Mouse (Mus musculus) gastrocnemius, adult 2 months (tissue): Measurements from ENCODE around the gene Kitl. TPM values are rescaled to one million over a fixed set of nuclear protein-coding genes. Genes with fewer than 3 reads are reported as not detected.

ENCODE experiments used
- DNase-seq: peaks from one replicate; pipeline ENCODE4 v3.0.0; 2022
- H3K27ac ChIP-seq: fragments of 200-600 bp; 2 replicates; pipeline ENCODE4 v1.8.1; 2022; ENCODE audit warnings: mild to moderate bottlenecking
- H3K4me3 ChIP-seq: fragments of 200-600 bp; 2 replicates; pipeline ENCODE4 v1.8.1; 2022; ENCODE audit warnings: mild to moderate bottlenecking, moderate library complexity
- CTCF ChIP-seq: fragments of 200-600 bp; IDR thresholded peaks from 2 replicates; pipeline ENCODE4 v1.8.1; 2022; ENCODE audit warnings: antibody characterized with exemption, mild to moderate bottlenecking, moderate library complexity
- intact Hi-C: fragments of 180-260 bp; cut with DNase I; formaldehyde crosslinking; loops from one replicate; pipeline ENCODE4 v1.15.1; 2025
- total RNA-seq, 2 experiments: library from RNA; stranded (reverse); gene quantifications; 2 replicates each; pipeline ENCODE4 v1.2.3; 2021

Gene Kitl
- total RNA-seq, 2 experiments from 2014 or later, result 18.5 to 30.7 TPM

GRCm38 (mm10) chr10:100016326-100016709, 888 bp downstream of the Kitl start:
- Histone ChIP-seq H3K27ac (peak overlapping the region; percentile 84), H3K4me3 (peak overlapping the region; percentile 77)
- intact Hi-C loops, result loop anchor here (5.0 kb wide), 2 partner anchors 146 to 374 kb away; no protein-coding TSS in a partner anchor
- peak; percentile 25; the same call in 1 of the 2 replicates for TF ChIP-seq CTCF
- DNase-seq, result peak; percentile 63

GRCm38 (mm10) chr10:100016941-100017770, 1.7 kb downstream of the Kitl start:
- no peak for DNase-seq
- intact Hi-C loops, result loop anchor here (5.0 kb wide), 2 partner anchors 145 to 375 kb away; no protein-coding TSS in a partner anchor
- H3K27ac ChIP-seq, result peak overlapping the region; percentile 84
- H3K4me3 ChIP-seq, result peak overlapping the region; percentile 77
- no peak for TF ChIP-seq CTCF

- H3K4me3 ChIP-seq, result peak overlapping the region; percentile 77
- intact Hi-C loops, result loop anchor here (5.0 kb wide), 2 partner anchors 145 to 375 kb away; no protein-coding TSS in a partner anchor
Observed at GRCm38 (mm10) chr10:100017771-100018070, 2.3 kb downstream of the Kitl start.

GRCm38 (mm10) chr10:100018493-100018892, 3.1 kb downstream of the Kitl start:
- H3K27ac ChIP-seq, result peak overlapping the region; percentile 84
- H3K4me3 ChIP-seq, result peak overlapping the region; percentile 77
- DNase-seq, result no peak
- peak; percentile 8; the same call in 1 of the 2 replicates for TF ChIP-seq CTCF
- intact Hi-C loops, result loop anchor here (5.0 kb wide), 2 partner anchors 144 to 376 kb away; no protein-coding TSS in a partner anchor

More at GRCm38 (mm10) chr10:100017771-100018070, 2.3 kb downstream of the Kitl start:
- peak overlapping the region; percentile 84 for H3K27ac ChIP-seq
- no peak for DNase-seq
- TF ChIP-seq CTCF, result no peak

DNA sequence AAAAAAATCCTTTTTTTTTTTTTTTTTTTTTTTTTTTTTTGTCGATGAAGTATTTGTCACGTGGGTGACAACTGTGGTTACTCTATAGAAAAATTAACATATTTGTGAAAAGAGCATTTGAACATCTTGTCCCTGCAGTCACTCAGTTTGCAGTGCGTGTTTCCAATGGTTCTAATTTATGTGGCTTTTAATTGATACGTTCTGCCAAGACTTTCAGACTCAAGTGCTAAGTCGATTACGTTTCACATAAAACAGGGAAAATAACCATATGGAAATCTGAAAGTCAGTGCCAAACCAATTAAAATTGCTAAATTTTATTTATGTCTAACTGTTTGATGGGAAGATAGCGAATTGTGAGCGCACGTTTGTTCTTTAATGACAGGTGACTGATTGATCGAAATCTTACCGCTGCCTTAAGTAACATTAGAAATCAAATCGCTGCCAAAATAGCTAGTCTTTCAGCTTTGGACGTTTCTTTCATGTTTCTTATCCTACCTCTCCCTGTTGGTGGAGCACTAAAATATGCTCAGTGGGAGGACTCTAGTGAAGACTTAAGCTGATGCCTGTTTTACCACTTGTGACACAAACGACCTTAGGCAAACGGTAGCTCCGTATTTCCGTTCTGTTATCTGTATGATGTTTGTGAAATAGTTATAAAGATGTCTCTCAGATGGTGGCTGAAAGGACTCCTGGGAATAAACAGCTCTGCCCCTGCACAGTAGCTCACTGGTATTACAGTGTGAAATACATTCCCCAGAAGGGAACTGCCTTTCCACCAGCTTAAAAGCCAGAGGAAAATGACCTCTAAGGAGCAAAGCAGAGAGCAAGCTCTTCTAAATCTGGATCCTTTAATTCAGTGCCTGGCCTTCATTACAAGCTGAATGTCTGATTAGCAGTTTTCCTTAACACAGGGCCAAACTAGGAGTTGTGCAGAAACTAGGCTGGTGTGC, 4.1 kb downstream of the Kitl start:
- TF ChIP-seq CTCF, result no peak
- DNase-seq, result no peak
- peak overlapping the region; percentile 67 for H3K27ac ChIP-seq
- H3K4me3 ChIP-seq, result peak overlapping the region; percentile 77
- intact Hi-C loops, result loop anchor here (5.0 kb wide), 2 partner anchors 143 to 377 kb away; no protein-coding TSS in a partner anchor

- intact Hi-C loops, result no loop called here
- peak overlapping the region; percentile 34 for H3K4me3 ChIP-seq
- no peak for TF ChIP-seq CTCF
- DNase-seq, result no peak
- no peak overlapping the region for H3K27ac ChIP-seq
Observed at GRCm38 (mm10) chr10:100022090-100022834, 6.8 kb downstream of the Kitl start.

DNA sequence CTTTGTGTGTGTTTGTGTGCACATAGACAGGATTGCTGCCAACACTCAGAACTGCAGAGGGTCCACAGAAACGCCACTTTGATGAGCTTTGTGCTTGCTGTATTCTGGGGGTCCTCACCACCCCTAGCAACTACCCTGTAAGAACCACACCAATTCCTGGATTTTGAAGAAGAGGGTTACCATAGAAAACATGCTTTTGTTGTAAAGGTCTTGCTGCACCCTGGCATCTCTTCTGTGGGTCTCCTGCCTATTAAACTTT, 7.3 kb downstream of the Kitl start:
- no peak for DNase-seq
- TF ChIP-seq CTCF, result no peak
- H3K27ac ChIP-seq, result no peak overlapping the region
- intact Hi-C loops, result no loop called here
- H3K4me3 ChIP-seq, result no peak overlapping the region

GRCm38 (mm10) chr10:100025665-100026064, 10.2 kb downstream of the Kitl start:
- DNase-seq, result no peak
- Histone ChIP-seq H3K27ac (no peak overlapping the region), H3K4me3 (no peak overlapping the region)
- TF ChIP-seq CTCF, result no peak
- intact Hi-C loops, result no loop called here

GRCm38 (mm10) chr10:100026778-100027177, 11.3 kb downstream of the Kitl start:
- DNase-seq, result no peak
- H3K4me3 ChIP-seq, result no peak overlapping the region
- TF ChIP-seq CTCF, result no peak
- intact Hi-C loops, result no loop called here
- H3K27ac ChIP-seq, result no peak overlapping the region

- intact Hi-C loops, result no loop called here
- no peak overlapping the region for H3K27ac ChIP-seq
- DNase-seq, result no peak
- TF ChIP-seq CTCF, result no peak
- H3K4me3 ChIP-seq, result no peak overlapping the region
Observed at GRCm38 (mm10) chr10:100030385-100030784, 15.0 kb downstream of the Kitl start.

DNA sequence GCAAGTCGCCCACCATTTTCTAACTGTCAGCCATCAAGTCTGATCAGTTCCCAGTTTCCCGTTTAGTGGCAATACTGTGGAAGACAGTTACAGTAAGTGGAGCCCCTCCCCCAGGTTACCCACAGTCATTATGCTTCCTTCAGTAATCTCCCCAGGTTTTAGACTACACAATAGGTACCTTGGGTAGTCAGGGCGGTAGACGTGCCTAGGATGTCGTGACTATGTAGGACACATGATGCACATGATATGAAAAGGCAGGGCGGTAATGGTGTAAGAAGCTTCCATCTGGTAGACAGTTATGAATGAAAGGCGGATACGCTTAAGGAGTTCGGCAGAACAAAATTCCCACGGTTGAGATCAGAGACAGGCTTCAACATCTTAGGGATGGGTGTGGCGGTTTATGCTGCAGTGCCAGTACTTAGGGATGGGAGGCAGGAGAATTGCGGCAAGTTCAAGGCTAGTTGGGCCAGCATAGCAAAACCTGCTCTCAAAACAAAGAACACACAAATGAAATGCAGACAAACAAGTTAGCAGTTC, 15.6 kb downstream of the Kitl start:
- DNase-seq, result no peak
- no peak for TF ChIP-seq CTCF
- intact Hi-C loops, result no loop called here
- Histone ChIP-seq H3K4me3 (peak overlapping the region; percentile 50), H3K27ac (no peak overlapping the region)

DNA sequence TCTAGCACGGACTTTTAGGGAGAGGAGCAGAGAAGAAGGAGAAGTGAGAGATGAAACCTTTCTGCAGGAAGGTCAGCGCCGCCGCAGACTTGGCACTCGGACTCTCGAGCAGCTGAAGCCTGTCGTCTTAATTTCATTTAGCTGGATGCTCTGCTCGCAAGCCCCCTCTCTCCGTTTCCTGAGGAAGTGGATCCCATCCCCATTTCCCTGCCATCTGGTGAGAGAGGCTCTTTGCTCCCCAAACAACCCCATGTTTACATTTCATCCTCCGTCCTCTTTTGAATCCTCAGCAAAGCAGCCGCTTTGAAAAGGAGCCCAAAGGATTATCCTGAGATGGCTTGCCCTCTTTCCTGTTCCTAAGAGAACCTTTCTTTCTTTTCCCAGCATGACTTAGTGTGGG, 16.2 kb downstream of the Kitl start:
- Histone ChIP-seq H3K4me3 (peak overlapping the region; percentile 50), H3K27ac (no peak overlapping the region)
- DNase-seq, result peak; percentile 43
- intact Hi-C loops, result no loop called here
- TF ChIP-seq CTCF, result no peak
